Mouse (Mus musculus): Measurements from ENCODE around the gene Ube2ql1. TPM values are rescaled to one million over a fixed set of nuclear protein-coding genes. Genes with fewer than 3 reads are reported as not detected.

Gene Ube2ql1
- total and polyA plus RNA-seq, 3 experiments: 0.16 TPM; not detected in 2

- ATAC-seq (ENCODE audit: extremely low read depth, insufficient number of reproducible peaks, low FRiP score, poor library complexity, severe bottlenecking) (no peak), DNase-seq (ENCODE audit: low spot score) (no peak)
- Histone ChIP-seq H3K36me3 (replicated peaks) (no peaks in the 10 kb centered on the region), H3K4me1 (ENCODE audit: insufficient read depth, low read depth, low read length) (no peaks in the 10 kb centered on the region), H3K9me3 (replicated peaks) (peaks cover 16% of the 10 kb centered on the region), H3K4me3 (ENCODE audit: low read depth, low read length) (no peak overlapping the region), H3K27me3 (ENCODE audit: insufficient read depth, low read length) (no peaks in the 10 kb centered on the region)
- TF ChIP-seq GATA1 (IDR thresholded peaks at IDR 0.05; ENCODE audit: borderline replicate concordance, low read length) (no peak), CTCF (IDR thresholded peaks at IDR 0.05; ENCODE audit: low read depth, low read length) (no peak), GATA2 (IDR thresholded peaks at IDR 0.05; ENCODE audit: borderline replicate concordance, low read depth, low read length) (no peak), POLR2AphosphoS5 (IDR thresholded peaks at IDR 0.05; ENCODE audit: insufficient replicate concordance, low read depth, low read length) (no peak)
Measured at GRCm38 (mm10) chr13:69673921-69674618, 65.6 kb downstream of the Ube2ql1 start.

GRCm38 (mm10) chr13:69673197-69673920 lies 66.3 kb downstream of the Ube2ql1 start:
- no peaks in the 10 kb centered on the region for H3K4me1 ChIP-seq (ENCODE audit: insufficient read depth, low read depth, low read length)
- H3K27me3 ChIP-seq (ENCODE audit: insufficient read depth, low read length): no peaks in the 10 kb centered on the region
- H3K4me3 ChIP-seq (ENCODE audit: low read depth, low read length): no peak overlapping the region
- ATAC-seq (ENCODE audit: extremely low read depth, insufficient number of reproducible peaks, low FRiP score, poor library complexity, severe bottlenecking) (no peak), DNase-seq (ENCODE audit: low spot score) (no peak)
- H3K9me3 ChIP-seq (replicated peaks): peaks cover 16% of the 10 kb centered on the region
- no peak for TF ChIP-seq GATA1 (IDR thresholded peaks at IDR 0.05; ENCODE audit: borderline replicate concordance, low read length)
- no peak for TF ChIP-seq GATA2 (IDR thresholded peaks at IDR 0.05; ENCODE audit: borderline replicate concordance, low read depth, low read length)
- no peak for TF ChIP-seq TAL1 (conservative IDR thresholded peaks at IDR 0.05; ENCODE audit: low read depth, low read length)
- no peak for TF ChIP-seq POLR2AphosphoS5 (IDR thresholded peaks at IDR 0.05; ENCODE audit: insufficient replicate concordance, low read depth, low read length)
- TF ChIP-seq CTCF (IDR thresholded peaks at IDR 0.05; ENCODE audit: low read depth, low read length): no peak
- H3K36me3 ChIP-seq (replicated peaks): no peaks in the 10 kb centered on the region

- Histone ChIP-seq H3K36me3 (replicated peaks) (no peaks in the 10 kb centered on the region), H3K4me3 (ENCODE audit: low read depth, low read length) (no peak overlapping the region), H3K9me3 (replicated peaks) (peaks cover 14% of the 10 kb centered on the region), H3K27me3 (ENCODE audit: insufficient read depth, low read length) (no peaks in the 10 kb centered on the region), H3K4me1 (ENCODE audit: insufficient read depth, low read depth, low read length) (no peaks in the 10 kb centered on the region)
- TF ChIP-seq POLR2AphosphoS5 (IDR thresholded peaks at IDR 0.05; ENCODE audit: insufficient replicate concordance, low read depth, low read length): no peak
- ATAC-seq (ENCODE audit: extremely low read depth, insufficient number of reproducible peaks, low FRiP score, poor library complexity, severe bottlenecking): no peak
- DNase-seq (ENCODE audit: low spot score): no peak
Measured at GRCm38 (mm10) chr13:69672565-69672964, 67.1 kb downstream of the Ube2ql1 start.

- no peaks in the 10 kb centered on the region for H3K27me3 ChIP-seq (ENCODE audit: insufficient read depth, low read length)
- H3K9me3 ChIP-seq (replicated peaks): peaks cover 14% of the 10 kb centered on the region
- H3K36me3 ChIP-seq (replicated peaks): no peaks in the 10 kb centered on the region
- ATAC-seq (ENCODE audit: extremely low read depth, insufficient number of reproducible peaks, low FRiP score, poor library complexity, severe bottlenecking): no peak
- TF ChIP-seq TAL1 (conservative IDR thresholded peaks at IDR 0.05; ENCODE audit: low read depth, low read length): no peak
- TF ChIP-seq GATA1 (IDR thresholded peaks at IDR 0.05; ENCODE audit: borderline replicate concordance, low read length): no peak
- TF ChIP-seq GATA2 (IDR thresholded peaks at IDR 0.05; ENCODE audit: borderline replicate concordance, low read depth, low read length): no peak
- TF ChIP-seq CTCF (IDR thresholded peaks at IDR 0.05; ENCODE audit: low read depth, low read length): no peak
- TF ChIP-seq POLR2AphosphoS5 (IDR thresholded peaks at IDR 0.05; ENCODE audit: insufficient replicate concordance, low read depth, low read length): no peak
- no peak for DNase-seq (ENCODE audit: low spot score)
- no peaks in the 10 kb centered on the region for H3K4me1 ChIP-seq (ENCODE audit: insufficient read depth, low read depth, low read length)
- no peak overlapping the region for H3K4me3 ChIP-seq (ENCODE audit: low read depth, low read length)
Measured at GRCm38 (mm10) chr13:69672121-69672520, 67.6 kb downstream of the Ube2ql1 start.

GRCm38 (mm10) chr13:69654508-69654907 lies 85.2 kb downstream of the Ube2ql1 start:
- Histone ChIP-seq H3K36me3 (replicated peaks) (no peaks in the 10 kb centered on the region), H3K9me3 (replicated peaks) (no peaks in the 10 kb centered on the region), H3K27me3 (ENCODE audit: insufficient read depth, low read length) (peaks cover 6% of the 10 kb centered on the region; the same call in 1 of the 2 replicates), H3K4me1 (ENCODE audit: insufficient read depth, low read depth, low read length) (no peaks in the 10 kb centered on the region), H3K4me3 (ENCODE audit: low read depth, low read length) (no peak overlapping the region)
- DNase-seq (ENCODE audit: low spot score) (no peak), ATAC-seq (ENCODE audit: extremely low read depth, insufficient number of reproducible peaks, low FRiP score, poor library complexity, severe bottlenecking) (no peak)
- no peak for TF ChIP-seq TAL1 (conservative IDR thresholded peaks at IDR 0.05; ENCODE audit: low read depth, low read length)
- TF ChIP-seq CTCF (IDR thresholded peaks at IDR 0.05; ENCODE audit: low read depth, low read length): no peak
- TF ChIP-seq POLR2AphosphoS5 (IDR thresholded peaks at IDR 0.05; ENCODE audit: insufficient replicate concordance, low read depth, low read length): no peak
- TF ChIP-seq GATA1 (IDR thresholded peaks at IDR 0.05; ENCODE audit: borderline replicate concordance, low read length): no peak
- TF ChIP-seq GATA2 (IDR thresholded peaks at IDR 0.05; ENCODE audit: borderline replicate concordance, low read depth, low read length): no peak

Other genes starting within 250 kb of the Ube2ql1 start
- gene Nsun2, start 206.1 kb downstream of the Ube2ql1 start, total RNA-seq (2014; fragmentation: Nextera tagmentation): 152 and 180 TPM in 2 replicates
- gene Nsun2, start 206.1 kb downstream of the Ube2ql1 start, total RNA-seq (2017): 219 and 231 TPM in 2 replicates
- 144 and 175 TPM in 2 replicates for gene Nsun2, start 206.1 kb downstream of the Ube2ql1 start, polyA plus RNA-seq (2012)
- 9.9 and 10.3 TPM in 2 replicates for gene Tent4a, start 205.3 kb downstream of the Ube2ql1 start, total RNA-seq (2014; fragmentation: Nextera tagmentation)
- 8.4 and 9.5 TPM in 2 replicates for gene Tent4a, start 205.3 kb downstream of the Ube2ql1 start, total RNA-seq (2017)
- 7.7 and 8.0 TPM in 2 replicates for gene Tent4a, start 205.3 kb downstream of the Ube2ql1 start, polyA plus RNA-seq (2012)
- 2.9 and 7.1 TPM in 2 replicates for gene Srd5a1, start 128.4 kb downstream of the Ube2ql1 start, total RNA-seq (2014; fragmentation: Nextera tagmentation)
- 4.1 and 6.8 TPM in 2 replicates for gene Srd5a1, start 128.4 kb downstream of the Ube2ql1 start, total RNA-seq (2017)
- 3.1 and 3.8 TPM in 2 replicates for gene Srd5a1, start 128.4 kb downstream of the Ube2ql1 start, polyA plus RNA-seq (2012)
- 30.4 and 49.1 TPM in 2 replicates for gene Med10, start 62.5 kb upstream of the Ube2ql1 start, total RNA-seq (2014; fragmentation: Nextera tagmentation)
- 112 and 127 TPM in 2 replicates for gene Med10, start 62.5 kb upstream of the Ube2ql1 start, total RNA-seq (2017)
- gene Med10, start 62.5 kb upstream of the Ube2ql1 start, polyA plus RNA-seq (2012): 19.7 and 31.8 TPM in 2 replicates

Measured in G1E (cell line).